Mouse (Mus musculus) lung, postnatal 0 days (tissue): ENCODE data around the gene Nfic.

ENCODE experiments used
- CTCF ChIP-seq: IDR thresholded peaks from 2 replicates; pipeline ENCODE4 v1.5.1; 2016; ENCODE audit warnings: antibody characterized with exemption, mild to moderate bottlenecking
- EP300 ChIP-seq: IDR thresholded peaks from 2 replicates; pipeline ENCODE4 v1.6.1; 2016; ENCODE audit warnings: antibody characterized with exemption, mild to moderate bottlenecking, control low read depth

GRCm38 (mm10) chr10:81417227-81418215 lies 37.9 kb downstream of the Nfic start:
- TF ChIP-seq CTCF (no peak), EP300 (no peak)
